Mouse (Mus musculus) ZHBTc4 (cell line): ENCODE measurements around the gene Gm340.

ENCODE experiments used
- DNase-seq: peaks from one replicate; pipeline ENCODE4 v3.0.0-alpha.2; 2011; ENCODE audit warnings: low read depth, low spot score

The Gm340 gene

GRCm38 (mm10) chr19:41613325-41614087, 31.3 kb downstream of the Gm340 start:
- peak; percentile 48 for DNase-seq

GRCm38 (mm10) chr19:41615606-41616224, 33.5 kb downstream of the Gm340 start:
- DNase-seq = no peak

GRCm38 (mm10) chr19:41616274-41616673, 34.1 kb downstream of the Gm340 start:
- no peak for DNase-seq

- DNase-seq = no peak
Measured at GRCm38 (mm10) chr19:41617102-41617501, 34.9 kb downstream of the Gm340 start.

- DNase-seq = no peak
Measured at GRCm38 (mm10) chr19:41618153-41618657, 36.0 kb downstream of the Gm340 start.

- no peak for DNase-seq
Measured at GRCm38 (mm10) chr19:41618771-41619385, 36.7 kb downstream of the Gm340 start.

- no peak for DNase-seq
Measured at GRCm38 (mm10) chr19:41620366-41621092, 38.4 kb downstream of the Gm340 start.

- DNase-seq = no peak
Measured at GRCm38 (mm10) chr19:41628970-41629369, 46.8 kb downstream of the Gm340 start.

GRCm38 (mm10) chr19:41629532-41629931, 47.4 kb downstream of the Gm340 start:
- peak; percentile 80 for DNase-seq

GRCm38 (mm10) chr19:41634099-41634498, 51.9 kb downstream of the Gm340 start:
- no peak for DNase-seq

- DNase-seq = no peak
Measured at GRCm38 (mm10) chr19:41634999-41635398, 52.8 kb downstream of the Gm340 start.
